Mouse (Mus musculus) right cerebral cortex, postnatal 36 days (tissue): Measurements from ENCODE around the gene Rint1.
"Not testable (repeated sequence)": the region's sequence is repeated elsewhere in the genome, so short reads cannot be mapped to it uniquely, and the experiment has no call there.

Experiments used
- DNase-seq, 2 experiments: peaks; one replicate each; pipeline ENCODE4 v3.0.0; 2022; ENCODE audit warnings: low spot score in 2 of 2, mixed read lengths in 1 of 2

Rint1 gene

GRCm38 (mm10) chr5:23826321-23827004 is 39.0 kb downstream of the Rint1 start:
- DNase-seq = no peak

- DNase-seq = no peak
These were observed 43.6 kb downstream of the Rint1 start for GRCm38 (mm10) chr5:23830897-23831752.

GRCm38 (mm10) chr5:23835691-23836090 is 48.2 kb downstream of the Rint1 start:
- not testable (repeated sequence) for DNase-seq

- no peak for DNase-seq
These were observed 50.6 kb downstream of the Rint1 start for GRCm38 (mm10) chr5:23838158-23838557.

- DNase-seq = peak; percentile 95 to 96
These were observed 56.4 kb downstream of the Rint1 start, which contains the start of gene Tomm7 for GRCm38 (mm10) chr5:23843674-23844530. Gene Tomm7, minus strand, starts transcription at chr5:23844161.

GRCm38 (mm10) chr5:23844531-23844841 is 57.0 kb downstream of the Rint1 start:
- no peak for DNase-seq

- DNase-seq = no peak
These were observed 57.6 kb downstream of the Rint1 start for GRCm38 (mm10) chr5:23845141-23845540.

- peak; percentile 76 to 82 for DNase-seq
These were observed 63.0 kb downstream of the Rint1 start for GRCm38 (mm10) chr5:23850345-23851159.

GRCm38 (mm10) chr5:23851160-23851555 is 63.6 kb downstream of the Rint1 start:
- not testable (repeated sequence) for DNase-seq

- DNase-seq = not testable (repeated sequence)
These were observed 65.4 kb downstream of the Rint1 start for GRCm38 (mm10) chr5:23852916-23853315.

- DNase-seq = no peak
These were observed 68.0 kb downstream of the Rint1 start for GRCm38 (mm10) chr5:23855484-23855883.

- no peak for DNase-seq
These were observed 68.7 kb downstream of the Rint1 start for GRCm38 (mm10) chr5:23856164-23856563.

GRCm38 (mm10) chr5:23857189-23857588 is 69.7 kb downstream of the Rint1 start:
- no peak for DNase-seq

GRCm38 (mm10) chr5:23858001-23858400 is 70.5 kb downstream of the Rint1 start:
- no peak for DNase-seq

- no peak for DNase-seq
These were observed 71.1 kb downstream of the Rint1 start for GRCm38 (mm10) chr5:23858643-23859042.

GRCm38 (mm10) chr5:23859087-23859718 is 71.7 kb downstream of the Rint1 start:
- no peak for DNase-seq

- DNase-seq = no peak
These were observed 72.4 kb downstream of the Rint1 start for GRCm38 (mm10) chr5:23859896-23860295.

GRCm38 (mm10) chr5:23861721-23862120 is 74.2 kb downstream of the Rint1 start:
- DNase-seq = no peak

GRCm38 (mm10) chr5:23862291-23862690 is 74.8 kb downstream of the Rint1 start:
- no peak for DNase-seq

GRCm38 (mm10) chr5:23863166-23864053 is 75.9 kb downstream of the Rint1 start:
- no peak for DNase-seq
